Comparison of ENCODE assay signal across 18 mouse cellular contexts in genomic region chr1:180952085-180952746, GRCm38 (mm10). TPM values are rescaled to one million over a fixed set of nuclear protein-coding genes. Genes with fewer than 3 reads are reported as not detected.
DNase-seq lines count a peak whose midpoint lies in the region; ATAC-seq and TF ChIP-seq lines count a peak whose summit lies in the region.
"Had no signal": no experiment of that assay in that cellular context is flagged by ENCODE, and none has a peak within 500 bp of the region (broad histone marks: within the 10 kb centered on the region; RNA-seq: fewer than 3 reads in every experiment).

No protein-coding gene starts in this region.

- no peak for TF ChIP-seq POLR2A in liver, adult 2 months (IDR thresholded peaks at IDR 0.05; ENCODE audit: extremely low read depth, insufficient read depth, low read length)

- no peak overlapping the region; the same call in 1 of the 2 replicates for H3K27ac ChIP-seq in liver, adult 2 months (replicated peaks; ENCODE audit: insufficient read depth, low read depth, low read length)
- H3K27ac ChIP-seq in lung, embryonic 15.5 days, result peak overlapping the region; percentile 39; the same call in 1 of the 2 replicates
- H3K27ac ChIP-seq in stomach, postnatal 0 days (replicated peaks), result peak overlapping the region; percentile 76; the same call in 1 of the 2 replicates
- H3K27ac ChIP-seq: embryonic facial prominence, embryonic 15.5 days; forebrain, embryonic 13.5 days; gastrocnemius, adult 2 months; neural tube, embryonic 12.5 days had no signal

- peak; percentile 70 for ATAC-seq in lung, embryonic 15.5 days (ENCODE audit: borderline replicate concordance, extremely low read depth, low FRiP score, low TSS enrichment)
- ATAC-seq in stomach, postnatal 0 days (ENCODE audit: low FRiP score, low TSS enrichment), result peak; percentile 93
- ATAC-seq: activated CD4-positive, CD25-positive, alpha-beta regulatory T cell, adult 4 months; CD4-positive, CD25-positive, alpha-beta regulatory T cell, adult 4 months; forebrain, embryonic 13.5 days had no signal

- DNase-seq in liver, adult 2 months (ENCODE audit: extremely low read depth, low read depth, low spot score), result peak; percentile 100
- DNase-seq in liver, result no peak
- peak; percentile 58 for DNase-seq in kidney, postnatal 14 days
- peak; percentile 66 for DNase-seq in stomach, postnatal 0 days (ENCODE audit: low spot score)
- DNase-seq in thymus, postnatal 25 days, result no peak
- no peak for DNase-seq in gastrocnemius, postnatal 25 days
- no peak for DNase-seq in retina, postnatal 1 day
- DNase-seq: cerebellum, adult 11-12 months; gastrocnemius, adult 2 months; heart, postnatal 14 days; left cerebral cortex, postnatal 4 days had no signal

- no peak for TF ChIP-seq CTCF in liver, adult 2 months (IDR thresholded peaks at IDR 0.05; ENCODE audit: low read depth, low read length)
- no peak for TF ChIP-seq CTCF in stomach, postnatal 0 days (IDR thresholded peaks at IDR 0.05; ENCODE audit: low read depth)

- H3K4me3 ChIP-seq in liver, adult 2 months (ENCODE audit: insufficient read depth, low read depth, low read length), result no peak overlapping the region
- H3K4me3 ChIP-seq in lung, embryonic 15.5 days, result no peak overlapping the region
- H3K4me3 ChIP-seq in stomach, postnatal 0 days (ENCODE audit: low read depth, low read length), result no peak overlapping the region
- H3K4me3 ChIP-seq: embryonic facial prominence, embryonic 15.5 days; forebrain, embryonic 13.5 days; gastrocnemius, adult 2 months; neural tube, embryonic 12.5 days had no signal

- WGBS in liver, adult 2 months, result 19% methylated on average over 6 of the region's 6 CpGs
- WGBS in lung, embryonic 15.5 days, result 38% methylated on average over 6 of the region's 6 CpGs
- WGBS in stomach, postnatal 0 days, result 39% methylated on average over 6 of the region's 6 CpGs

- no peak for TF ChIP-seq EP300 in stomach, postnatal 0 days (optimal IDR thresholded peaks at IDR 0.05)

- H3K27me3 ChIP-seq in liver, adult 2 months (ENCODE audit: control insufficient read depth, insufficient read depth, low read length), result no peaks in the 10 kb centered on the region
- no peaks in the 10 kb centered on the region for H3K27me3 ChIP-seq in lung, embryonic 15.5 days
- no peaks in the 10 kb centered on the region for H3K27me3 ChIP-seq in stomach, postnatal 0 days (ENCODE audit: control insufficient read depth, insufficient read depth, low read length)
- H3K27me3 ChIP-seq: embryonic facial prominence, embryonic 15.5 days; forebrain, embryonic 13.5 days; neural tube, embryonic 12.5 days had no signal

- no peaks in the 10 kb centered on the region for H3K79me2 ChIP-seq in liver, adult 2 months (ENCODE audit: control insufficient read depth, insufficient read depth, low read length)

- H3K4me2 ChIP-seq in lung, embryonic 15.5 days, result no peak overlapping the region
- H3K4me2 ChIP-seq in stomach, postnatal 0 days (replicated peaks; ENCODE audit: low read depth), result no peak overlapping the region
- H3K4me2 ChIP-seq: embryonic facial prominence, embryonic 15.5 days; forebrain, embryonic 13.5 days; neural tube, embryonic 12.5 days had no signal

- peaks cover 11% of the 10 kb centered on the region for H3K4me1 ChIP-seq in liver, adult 2 months (ENCODE audit: control insufficient read depth, insufficient read depth, low read length)
- 0 out of 2 replicates have a peak, but pooled peaks cover 11% of the 10 kb centered on the region for H3K4me1 ChIP-seq in lung, embryonic 15.5 days
- no peaks in the 10 kb centered on the region for H3K4me1 ChIP-seq in stomach, postnatal 0 days (replicated peaks; ENCODE audit: control insufficient read depth, insufficient read depth)
- H3K4me1 ChIP-seq: forebrain, embryonic 13.5 days; neural tube, embryonic 12.5 days had no signal

- H3K9me3 ChIP-seq in lung, embryonic 15.5 days, result no peaks in the 10 kb centered on the region
- no peaks in the 10 kb centered on the region for H3K9me3 ChIP-seq in stomach, postnatal 0 days (ENCODE audit: control insufficient read depth, low read length)
- H3K9me3 ChIP-seq: embryonic facial prominence, embryonic 15.5 days; forebrain, embryonic 13.5 days; neural tube, embryonic 12.5 days had no signal

- H3K9ac ChIP-seq in liver, adult 2 months (ENCODE audit: low read depth, low read length), result no peak overlapping the region
- no peak overlapping the region for H3K9ac ChIP-seq in lung, embryonic 15.5 days
- H3K9ac ChIP-seq in stomach, postnatal 0 days (ENCODE audit: low read length), result no peak overlapping the region
- H3K9ac ChIP-seq: embryonic facial prominence, embryonic 15.5 days; forebrain, embryonic 13.5 days; neural tube, embryonic 12.5 days had no signal

- no peaks in the 10 kb centered on the region for H3K36me3 ChIP-seq in liver, adult 2 months (ENCODE audit: control insufficient read depth, insufficient read depth, low read length)
- peaks cover 18% of the 10 kb centered on the region for H3K36me3 ChIP-seq in lung, embryonic 15.5 days
- peaks cover 43% of the 10 kb centered on the region for H3K36me3 ChIP-seq in stomach, postnatal 0 days (ENCODE audit: control insufficient read depth, insufficient read depth, low read length)
- H3K36me3 ChIP-seq: neural tube, embryonic 12.5 days had no signal

RNA-seq across cellular contexts. Expression of gene Tmem63a, which starts 10.1 kb away (rescaled TPM):
- total RNA-seq in liver, adult 2 months (2014; rRNA removed), result 9.5 and 12.8 TPM in 2 replicates
- polyA plus RNA-seq in liver, adult 2 months (2012; rRNA removed), result 14.6 and 15.8 TPM in 2 replicates
- 13.9 and 15.4 TPM in 2 replicates for polyA plus RNA-seq in lung, embryonic 15.5 days (2015; fragmentation: Nextera tagmentation; extraction: Ambion mirVana)
- 35.2 and 36.7 TPM in 2 replicates for polyA plus RNA-seq in stomach, postnatal 0 days (2015; fragmentation: Nextera tagmentation; extraction: Ambion mirVana)
- 10 to 100 TPM; 11.7 to 12.4 TPM for total RNA-seq in gastrocnemius, postnatal 25 days (2021)

RNA-seq across cellular contexts. Expression of gene Lefty1, which starts 17.4 kb away (rescaled TPM):
- total RNA-seq in liver, adult 2 months (2014; rRNA removed), result 1.8 and 1.9 TPM in 2 replicates
- 1.4 TPM in 2 replicates for polyA plus RNA-seq in liver, adult 2 months (2012; rRNA removed)
- 1.2 and 1.7 TPM in 2 replicates for polyA plus RNA-seq in lung, embryonic 15.5 days (2015; fragmentation: Nextera tagmentation; extraction: Ambion mirVana)
- 6.1 TPM in 2 replicates for polyA plus RNA-seq in stomach, postnatal 0 days (2015; fragmentation: Nextera tagmentation; extraction: Ambion mirVana)
- total RNA-seq in gastrocnemius, postnatal 25 days (2021), result under 1 TPM in 1 of 2 experiments, not detected in 1; 0.33 TPM
- polyA plus RNA-seq: activated CD4-positive, CD25-positive, alpha-beta regulatory T cell, adult 4 months; CD4-positive, CD25-positive, alpha-beta regulatory T cell, adult 4 months; forebrain, embryonic 13.5 days had no signal

RNA-seq across cellular contexts. Expression of gene Pycr2, which starts 48.1 kb away (rescaled TPM):
- 5.7 and 6.4 TPM in 2 replicates for total RNA-seq in liver, adult 2 months (2014; rRNA removed)
- polyA plus RNA-seq in liver, adult 2 months (2012; rRNA removed), result 7.8 and 8.5 TPM in 2 replicates
- polyA plus RNA-seq in lung, embryonic 15.5 days (2015; fragmentation: Nextera tagmentation; extraction: Ambion mirVana), result 89.9 and 90.0 TPM in 2 replicates
- polyA plus RNA-seq in stomach, postnatal 0 days (2015; fragmentation: Nextera tagmentation; extraction: Ambion mirVana), result 62.6 and 63.7 TPM in 2 replicates
- 10 to 100 TPM; 12.4 to 14.1 TPM for total RNA-seq in gastrocnemius, postnatal 25 days (2021)

RNA-seq across cellular contexts. Expression of gene Lefty2, which starts 59.3 kb away (rescaled TPM):
- not detected in 2 replicates for total RNA-seq in liver, adult 2 months (2014; rRNA removed)
- not detected in 2 replicates for polyA plus RNA-seq in liver, adult 2 months (2012; rRNA removed)
- polyA plus RNA-seq in lung, embryonic 15.5 days (2015; fragmentation: Nextera tagmentation; extraction: Ambion mirVana), result 0.17 TPM in 1 of 2 replicates, not detected in the other
- 0.13 and 0.15 TPM in 2 replicates for polyA plus RNA-seq in stomach, postnatal 0 days (2015; fragmentation: Nextera tagmentation; extraction: Ambion mirVana)
- total RNA-seq in gastrocnemius, postnatal 25 days (2021), result not detected
- total RNA-seq: gastrocnemius, adult 2 months; megakaryocyte progenitor cell, adult 5-6 weeks had no signal
- polyA plus RNA-seq: activated CD4-positive, CD25-positive, alpha-beta regulatory T cell, adult 4 months; CD4-positive, CD25-positive, alpha-beta regulatory T cell, adult 4 months; neural tube, embryonic 12.5 days had no signal

Comparison
In these comparisons a context has a peak if more than half of its experiments do, and no peak if none do; other contexts are left out.
1. DNase-seq: peak in liver, adult 2 months (single experiment), kidney, postnatal 14 days (single experiment) and stomach, postnatal 0 days (single experiment); none in liver (single experiment), thymus, postnatal 25 days (single experiment), gastrocnemius, postnatal 25 days (single experiment) and retina, postnatal 1 day (single experiment).